Mouse (Mus musculus) megakaryocyte, embryonic 14.5 days (primary cell): Measurements from ENCODE around the gene Aebp1.

Experiments
- FLI1 ChIP-seq: IDR thresholded peaks from 2 replicates; pipeline ENCODE4 v1.6.1; 2012; ENCODE audit warnings: low read length, inconsistent platforms, mixed read lengths
- GATA1 ChIP-seq: IDR thresholded peaks from 3 replicates; pipeline ENCODE4 v1.6.1; 2012; ENCODE audit warnings: mixed read lengths, low read length, inconsistent platforms, borderline replicate concordance

- no peak for TF ChIP-seq GATA1
- no peak for TF ChIP-seq FLI1
Observed at GRCm38 (mm10) chr11:5916178-5916548, 54.4 kb downstream of the Aebp1 start.
